Mouse (Mus musculus) intestine, embryonic 15.5 days (tissue): Measurements from ENCODE around the gene Stk40. TPM values are rescaled to one million over a fixed set of nuclear protein-coding genes. Genes with fewer than 3 reads are reported as not detected.

Experiments used
- ATAC-seq: fragments of 200-750 bp; cut with Nextera tagmentation; 2 replicates; pipeline ENCODE4 v1.8.0; 2017; ENCODE audit warnings: moderate TSS enrichment, moderate library complexity
- H3K27ac ChIP-seq: fragments of 300-500 bp; sonication (generic); 2 replicates; pipeline ENCODE4 v1.5.1; 2015; ENCODE audit warnings: mild to moderate bottlenecking, inconsistent platforms
- H3K27me3 ChIP-seq: fragments of 300-500 bp; sonication (generic); replicated peaks from 2 replicates; pipeline ENCODE4 v1.6.1; 2015; ENCODE audit warnings: inconsistent platforms
- H3K36me3 ChIP-seq: fragments of 300-500 bp; sonication (generic); 2 replicates; pipeline ENCODE4 v1.6.1; 2015; ENCODE audit warnings: inconsistent platforms
- H3K4me1 ChIP-seq: fragments of 300-500 bp; sonication (generic); replicated peaks from 2 replicates; pipeline ENCODE4 v1.6.1; 2015; ENCODE audit warnings: inconsistent platforms
- H3K4me2 ChIP-seq: fragments of 300-500 bp; sonication (generic); replicated peaks from 2 replicates; pipeline ENCODE4 v1.6.1; 2015; ENCODE audit warnings: mild to moderate bottlenecking, inconsistent platforms
- H3K4me3 ChIP-seq: fragments of 300-500 bp; sonication (generic); replicated peaks from 2 replicates; pipeline ENCODE4 v1.5.1; 2015; ENCODE audit warnings: inconsistent platforms
- H3K9ac ChIP-seq: fragments of 300-500 bp; sonication (generic); 2 replicates; pipeline ENCODE4 v1.6.1; 2015; ENCODE audit warnings: inconsistent platforms
- H3K9me3 ChIP-seq: fragments of 300-500 bp; sonication (generic); 2 replicates; pipeline ENCODE4 v1.6.1; 2016; ENCODE audit warnings: inconsistent platforms
- WGBS: fragments of 180-500 bp; shearing (Covaris S2); methylation state at CpG from one replicate; pipeline ENCODE4 v1.1.7; 2015; 5-methylcytosine and 5-hydroxymethylcytosine counted together
- polyA plus RNA-seq: library from polyadenylated mRNA; unstranded; fragments of >200 nt; fragmentation: Nextera tagmentation; extraction: Ambion mirVana; gene quantifications from 2 replicates; pipeline ENCODE4 v1.2.1, GENCODE M21; 2015

The Stk40 gene
- polyA plus RNA-seq, 1 experiment from 2014 or later, result 29.5 TPM

DNA sequence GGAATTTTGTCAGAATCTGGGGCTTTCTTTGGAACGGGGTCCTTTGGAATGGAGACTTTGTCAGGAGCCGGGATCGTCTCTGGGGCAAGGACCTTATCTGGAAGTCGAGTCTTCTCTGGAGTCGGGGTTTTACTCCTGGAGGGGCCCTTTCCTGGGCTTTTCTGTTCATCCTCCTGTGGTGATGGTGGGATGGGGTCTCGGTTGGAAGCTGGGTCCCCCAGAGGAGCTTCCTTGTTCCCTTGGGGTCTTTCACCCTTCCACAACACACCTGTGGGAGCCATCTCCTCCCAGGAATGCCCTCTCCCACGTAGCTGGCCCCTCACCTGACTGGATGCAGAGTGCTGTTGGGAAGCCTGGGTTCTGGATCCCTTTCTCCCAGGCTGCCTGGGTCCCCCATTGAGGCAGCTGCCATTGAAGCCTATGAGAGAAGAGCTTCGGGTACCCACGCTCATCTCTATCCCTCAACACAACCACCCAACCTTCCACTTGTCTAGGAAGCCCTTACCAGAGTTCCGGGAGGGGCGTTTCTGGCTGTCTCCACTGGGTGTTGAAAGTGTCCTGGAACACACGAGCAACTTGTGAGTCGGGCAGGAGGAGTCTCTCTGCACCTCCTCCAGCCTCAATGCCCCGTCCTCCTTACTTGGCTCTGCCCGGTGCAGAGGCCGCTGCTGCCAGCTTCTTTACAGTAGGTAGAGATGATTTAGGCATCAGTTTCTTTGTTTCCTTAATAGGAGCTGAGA, 48.1 kb downstream of the Stk40 start:
- Histone ChIP-seq H3K9ac (no peak overlapping the region), H3K4me2 (no peak overlapping the region), H3K9me3 (no peaks in the 10 kb centered on the region), H3K27me3 (no peaks in the 10 kb centered on the region), H3K4me3 (no peak overlapping the region), H3K36me3 (0 out of 2 replicates have a peak, but pooled peaks cover 3% of the 10 kb centered on the region), H3K27ac (no peak overlapping the region), H3K4me1 (peaks cover 52% of the 10 kb centered on the region)
- ATAC-seq, result no peak
- 80% methylated on average over 16 of the region's 16 CpGs for WGBS

- 0 out of 2 replicates have a peak, but pooled peaks cover 3% of the 10 kb centered on the region for H3K36me3 ChIP-seq
- H3K9ac ChIP-seq, result no peak overlapping the region
- no peak overlapping the region for H3K4me2 ChIP-seq
- H3K27me3 ChIP-seq, result no peaks in the 10 kb centered on the region
- no peak overlapping the region for H3K27ac ChIP-seq
- WGBS, result 60% methylated on average over 14 of the region's 14 CpGs
- H3K4me1 ChIP-seq, result peaks cover 44% of the 10 kb centered on the region
- no peak for ATAC-seq
- H3K4me3 ChIP-seq, result no peak overlapping the region
- H3K9me3 ChIP-seq, result no peaks in the 10 kb centered on the region
Measured at GRCm38 (mm10) chr4:126152864-126153263, 49.1 kb downstream of the Stk40 start.

DNA sequence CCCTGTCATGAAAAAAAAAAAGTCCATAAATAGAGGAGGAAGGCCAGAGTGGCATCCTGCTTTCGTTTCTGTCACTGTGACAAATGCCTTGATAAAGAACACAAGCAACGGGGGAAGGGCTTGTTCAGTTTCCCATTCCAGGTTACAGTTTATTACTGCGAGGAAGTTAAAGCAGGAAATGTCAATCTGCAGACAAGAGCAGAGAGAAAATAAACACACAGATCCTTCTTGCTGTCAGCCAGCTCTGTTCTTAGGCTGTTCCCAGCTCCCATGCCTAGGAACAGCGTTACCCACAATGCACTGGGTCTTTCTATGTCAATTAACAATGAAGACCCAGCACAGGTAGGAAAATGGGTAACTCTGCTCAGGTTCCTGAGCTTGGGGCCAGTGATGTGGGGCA, 51.4 kb downstream of the Stk40 start:
- Histone ChIP-seq H3K4me1 (peaks cover 29% of the 10 kb centered on the region), H3K36me3 (0 out of 2 replicates have a peak, but pooled peaks cover 3% of the 10 kb centered on the region), H3K4me2 (no peak overlapping the region), H3K9me3 (no peaks in the 10 kb centered on the region), H3K4me3 (no peak overlapping the region), H3K27ac (peak overlapping the region; percentile 69), H3K27me3 (no peaks in the 10 kb centered on the region), H3K9ac (no peak overlapping the region)
- no peak for ATAC-seq
- 19% methylated on average over 4 of the region's 4 CpGs for WGBS

DNA sequence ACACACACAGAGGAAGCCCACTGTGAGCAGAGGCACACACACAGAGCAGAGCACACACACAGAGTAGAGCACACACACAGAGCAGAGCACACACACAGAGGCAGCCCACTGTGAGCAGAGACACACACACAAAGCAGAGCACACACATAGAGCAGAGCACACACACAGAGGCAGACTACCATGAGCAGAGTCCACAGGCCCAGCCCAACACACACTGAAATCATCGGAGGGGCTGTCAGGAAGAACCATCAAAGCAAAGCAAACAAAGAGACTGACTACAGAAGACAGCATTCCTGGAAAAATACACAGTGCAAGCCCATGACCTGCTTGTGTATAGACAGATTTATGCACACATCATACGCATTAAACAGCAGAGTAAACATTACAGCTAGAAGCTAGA, 52.1 kb downstream of the Stk40 start:
- Histone ChIP-seq H3K27me3 (no peaks in the 10 kb centered on the region), H3K4me2 (0 out of 2 replicates have a peak overlapping the region, but pooled peaks have one; percentile 9), H3K4me3 (no peak overlapping the region), H3K9me3 (no peaks in the 10 kb centered on the region), H3K27ac (peak overlapping the region; percentile 69), H3K9ac (no peak overlapping the region), H3K4me1 (peaks cover 24% of the 10 kb centered on the region), H3K36me3 (0 out of 2 replicates have a peak, but pooled peaks cover 3% of the 10 kb centered on the region)
- WGBS, result 13% methylated on average over 2 of the region's 2 CpGs
- ATAC-seq, result peak; percentile 53

DNA sequence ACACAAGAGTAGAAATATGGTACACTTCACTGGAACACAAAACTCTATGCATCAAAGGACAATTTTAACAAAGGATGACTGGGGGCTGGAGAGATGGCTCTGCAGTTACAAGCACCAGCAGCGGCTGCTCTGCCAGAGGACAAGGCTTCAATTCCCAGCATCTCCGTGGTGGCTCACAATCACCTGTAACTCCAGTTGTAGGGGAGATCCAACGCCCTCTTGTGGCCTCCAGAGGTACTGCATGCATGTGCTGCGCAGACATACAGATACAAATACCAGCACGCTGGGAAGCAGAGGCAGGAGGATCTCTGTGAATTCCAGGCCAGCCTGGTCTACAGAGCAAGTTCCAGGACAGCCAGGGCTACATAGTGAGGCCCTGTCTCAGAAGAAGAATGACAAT, 52.9 kb downstream of the Stk40 start:
- no peaks in the 10 kb centered on the region for H3K27me3 ChIP-seq
- no peak overlapping the region for H3K4me3 ChIP-seq
- H3K9me3 ChIP-seq, result no peaks in the 10 kb centered on the region
- peak overlapping the region; percentile 69 for H3K27ac ChIP-seq
- 55% methylated on average over 5 of the region's 5 CpGs for WGBS
- H3K4me2 ChIP-seq, result no peak overlapping the region
- no peak for ATAC-seq
- H3K36me3 ChIP-seq, result 0 out of 2 replicates have a peak, but pooled peaks cover 3% of the 10 kb centered on the region
- H3K4me1 ChIP-seq, result peaks cover 20% of the 10 kb centered on the region
- H3K9ac ChIP-seq, result no peak overlapping the region

- Histone ChIP-seq H3K9me3 (no peaks in the 10 kb centered on the region), H3K4me2 (no peak overlapping the region), H3K9ac (no peak overlapping the region), H3K27me3 (no peaks in the 10 kb centered on the region), H3K36me3 (no peaks in the 10 kb centered on the region), H3K4me1 (peaks cover 26% of the 10 kb centered on the region), H3K4me3 (no peak overlapping the region), H3K27ac (no peak overlapping the region)
- ATAC-seq, result no peak
- WGBS, result 88% methylated on average over 6 of the region's 6 CpGs
Measured at GRCm38 (mm10) chr4:126157562-126157961, 53.8 kb downstream of the Stk40 start.

GRCm38 (mm10) chr4:126159455-126159854, 55.7 kb downstream of the Stk40 start:
- Histone ChIP-seq H3K9ac (no peak overlapping the region), H3K4me1 (peaks cover 38% of the 10 kb centered on the region), H3K36me3 (no peaks in the 10 kb centered on the region), H3K4me3 (no peak overlapping the region), H3K27ac (no peak overlapping the region), H3K4me2 (no peak overlapping the region), H3K9me3 (no peaks in the 10 kb centered on the region), H3K27me3 (no peaks in the 10 kb centered on the region)
- no peak for ATAC-seq
- WGBS, result 72% methylated on average over 8 of the region's 8 CpGs

- H3K27me3 ChIP-seq, result no peaks in the 10 kb centered on the region
- H3K4me3 ChIP-seq, result no peak overlapping the region
- no peaks in the 10 kb centered on the region for H3K9me3 ChIP-seq
- H3K27ac ChIP-seq, result no peak overlapping the region
- no peak for ATAC-seq
- no peak overlapping the region for H3K4me2 ChIP-seq
- peaks cover 5% of the 10 kb centered on the region; the same call in 1 of the 2 replicates for H3K36me3 ChIP-seq
- peaks cover 28% of the 10 kb centered on the region for H3K4me1 ChIP-seq
- no peak overlapping the region for H3K9ac ChIP-seq
- 85% methylated on average over 8 of the region's 8 CpGs for WGBS
Measured at GRCm38 (mm10) chr4:126160981-126161380, 57.2 kb downstream of the Stk40 start.

DNA sequence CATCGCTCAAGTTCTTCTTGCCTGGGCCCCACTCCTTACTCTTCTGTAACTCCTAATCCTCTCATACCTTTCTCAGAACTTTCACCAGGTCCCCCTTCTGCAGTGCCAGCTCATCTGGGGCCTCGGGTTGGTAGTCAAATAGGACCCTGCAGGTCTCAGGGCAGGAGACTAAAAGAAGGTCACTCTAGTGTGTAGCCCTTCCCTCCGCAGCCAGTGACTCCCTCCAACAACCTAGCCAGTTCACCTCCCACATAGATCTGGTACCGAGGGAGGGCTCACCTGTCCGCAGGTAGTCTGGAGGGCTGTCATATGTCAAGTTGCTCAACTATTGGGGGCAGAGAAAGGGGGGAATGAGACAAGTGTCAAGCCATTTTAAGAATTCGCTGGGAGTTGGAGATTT, 57.7 kb downstream of the Stk40 start:
- 88% methylated on average over 6 of the region's 6 CpGs for WGBS
- H3K9me3 ChIP-seq, result no peaks in the 10 kb centered on the region
- ATAC-seq, result no peak
- H3K27me3 ChIP-seq, result no peaks in the 10 kb centered on the region
- no peak overlapping the region for H3K27ac ChIP-seq
- H3K4me3 ChIP-seq, result no peak overlapping the region
- H3K9ac ChIP-seq, result no peak overlapping the region
- peaks cover 10% of the 10 kb centered on the region; the same call in 1 of the 2 replicates for H3K36me3 ChIP-seq
- H3K4me2 ChIP-seq, result no peak overlapping the region
- H3K4me1 ChIP-seq, result peaks cover 24% of the 10 kb centered on the region

- peaks cover 22% of the 10 kb centered on the region for H3K4me1 ChIP-seq
- H3K27me3 ChIP-seq, result no peaks in the 10 kb centered on the region
- peak overlapping the region; percentile 99 for H3K4me2 ChIP-seq
- peak overlapping the region; percentile 85 for H3K9ac ChIP-seq
- ATAC-seq, result peak; percentile 1; the same call in 1 of the 2 replicates
- H3K27ac ChIP-seq, result peak overlapping the region; percentile 96; the same call in 1 of the 2 replicates
- 62% methylated on average over 9 of the region's 9 CpGs for WGBS
- H3K4me3 ChIP-seq, result peak overlapping the region; percentile 65
- H3K9me3 ChIP-seq, result no peaks in the 10 kb centered on the region
- peaks cover 13% of the 10 kb centered on the region; the same call in 1 of the 2 replicates for H3K36me3 ChIP-seq
Measured at GRCm38 (mm10) chr4:126161986-126162385, 58.2 kb downstream of the Stk40 start.

- WGBS, result under 1% methylated on average over 44 of the region's 44 CpGs
- peak; percentile 91 for ATAC-seq
- Histone ChIP-seq H3K36me3 (peaks cover 16% of the 10 kb centered on the region; the same call in 1 of the 2 replicates), H3K9me3 (no peaks in the 10 kb centered on the region), H3K4me3 (peak overlapping the region; percentile 65), H3K27me3 (no peaks in the 10 kb centered on the region), H3K4me2 (peak overlapping the region; percentile 99), H3K27ac (peak overlapping the region; percentile 96), H3K9ac (peak overlapping the region; percentile 85), H3K4me1 (peaks cover 22% of the 10 kb centered on the region)
Measured at GRCm38 (mm10) chr4:126162544-126163066, 58.8 kb downstream of the Stk40 start.

DNA sequence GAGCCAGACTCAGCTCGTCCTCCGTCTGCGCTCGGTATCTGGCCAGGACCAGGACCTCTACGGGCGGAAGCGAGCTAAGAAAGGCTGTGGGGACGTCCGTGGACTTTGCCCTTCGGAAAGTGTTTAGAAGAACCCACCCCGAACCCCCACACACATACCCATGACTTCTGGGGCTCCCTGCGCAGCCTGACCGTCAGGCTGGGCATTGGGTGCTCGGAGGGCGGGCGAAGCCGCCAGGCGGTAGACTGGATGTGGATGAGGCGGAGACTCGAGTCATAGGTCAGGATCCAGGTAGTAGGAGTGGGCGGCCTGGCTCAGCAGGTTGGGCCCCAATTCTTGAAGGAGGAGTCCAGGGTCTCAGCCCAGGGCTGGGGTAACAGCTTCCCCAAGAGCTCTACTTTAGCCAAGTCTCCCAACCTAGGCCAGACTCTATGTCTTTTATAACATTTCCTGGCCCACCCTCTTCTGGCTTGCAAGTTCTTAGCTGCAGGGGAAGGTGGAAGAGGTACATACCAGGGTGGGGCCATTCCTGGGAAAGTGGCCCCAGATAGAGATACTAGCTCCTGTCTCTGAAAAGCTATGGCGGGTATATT, 59.4 kb downstream of the Stk40 start, which contains the start of gene Sh3d21:
Sh3d21 (minus strand) TSS at position 425 of the 593 bp plus-strand sequence.
- peaks cover 22% of the 10 kb centered on the region for H3K4me1 ChIP-seq
- H3K27ac ChIP-seq, result peak within 1 kb of the TSS; percentile 96
- H3K4me2 ChIP-seq, result peak within 1 kb of the TSS; percentile 99
- H3K36me3 ChIP-seq, result peaks cover 16% of the 10 kb centered on the region; the same call in 1 of the 2 replicates
- H3K4me3 ChIP-seq, result peak within 1 kb of the TSS; percentile 65
- no peaks in the 10 kb centered on the region for H3K27me3 ChIP-seq
- WGBS, result 6% methylated on average over 22 of the region's 22 CpGs
- ATAC-seq, result peak; percentile 77
- peak within 1 kb of the TSS; percentile 85 for H3K9ac ChIP-seq
- H3K9me3 ChIP-seq, result no peaks in the 10 kb centered on the region
